Mouse (Mus musculus) liver, embryonic 14.5 days (tissue): ENCODE measurements at regions not wholly inside any gene's neighbourhood (a gene's known extent, or its start where the extent isn't known, plus 50 kb on each side); places are given as distances from the start of the nearest gene placed in this dataset.

Experiments used
- CTCF ChIP-seq: IDR thresholded peaks from 2 replicates; pipeline ENCODE4 v1.5.1; 2016; ENCODE audit warnings: antibody characterized with exemption, low read depth, control low read depth
- EP300 ChIP-seq: IDR thresholded peaks from 2 replicates; pipeline ENCODE4 v1.6.1; 2016; ENCODE audit warnings: antibody characterized with exemption, low read depth

DNA sequence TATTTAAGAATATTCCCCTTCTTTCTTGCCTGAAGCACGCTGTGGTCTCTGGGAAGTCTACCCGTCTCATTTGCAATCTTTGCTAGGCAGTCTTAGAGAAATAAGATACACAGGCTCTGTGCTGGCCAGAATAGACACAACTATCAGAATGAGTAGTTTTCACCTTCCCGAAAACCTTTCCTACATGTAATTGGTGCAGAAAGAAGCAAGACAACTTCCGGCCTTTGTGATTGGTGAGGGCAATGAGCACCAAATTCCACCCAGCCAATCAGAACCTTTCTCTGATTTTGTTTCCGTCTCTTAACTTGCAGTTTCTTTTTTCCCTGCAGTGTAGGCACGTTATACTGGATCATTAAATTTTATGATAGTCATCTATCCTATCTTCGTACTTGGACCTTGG, 127.7 kb downstream of the Utp18 start:
- no peak for TF ChIP-seq CTCF
- no peak for TF ChIP-seq EP300
